Mouse (Mus musculus) adrenal gland, adult 2 months (tissue): ENCODE measurements at regions not wholly inside any gene's neighbourhood (a gene's known extent, or its start where the extent isn't known, plus 50 kb on each side); places are given as distances from the start of the nearest gene placed in this dataset.

Experiments
- DNase-seq: peaks from one replicate; pipeline ENCODE4 v3.0.0; 2021

- DNase-seq = no peak
Measured at GRCm38 (mm10) chr14:101382838-101383237, 182.7 kb upstream of the Prr30 start.

DNA sequence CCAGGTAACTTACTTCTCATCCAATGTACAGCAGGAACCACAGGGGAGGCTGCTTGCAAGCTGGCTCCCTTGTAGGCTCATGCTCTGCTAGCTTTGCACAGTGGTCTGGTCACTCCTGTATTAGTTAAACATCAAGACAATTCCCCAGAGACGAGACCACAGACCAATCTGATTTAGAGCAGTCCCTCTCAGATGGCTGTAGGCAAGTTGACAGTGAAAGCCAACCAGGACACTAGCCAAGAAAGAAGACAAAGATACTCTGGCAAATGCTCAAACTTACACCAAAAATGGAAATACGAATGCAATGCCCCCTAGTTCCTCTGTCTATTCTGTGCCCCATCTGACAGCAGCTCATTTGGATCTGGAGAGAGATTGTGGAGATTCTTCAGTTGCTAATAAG is 181.8 kb upstream of the Prr30 start:
- no peak for DNase-seq

GRCm38 (mm10) chr14:101379663-101380006 is 179.5 kb upstream of the Prr30 start:
- peak; percentile 4 for DNase-seq

DNA sequence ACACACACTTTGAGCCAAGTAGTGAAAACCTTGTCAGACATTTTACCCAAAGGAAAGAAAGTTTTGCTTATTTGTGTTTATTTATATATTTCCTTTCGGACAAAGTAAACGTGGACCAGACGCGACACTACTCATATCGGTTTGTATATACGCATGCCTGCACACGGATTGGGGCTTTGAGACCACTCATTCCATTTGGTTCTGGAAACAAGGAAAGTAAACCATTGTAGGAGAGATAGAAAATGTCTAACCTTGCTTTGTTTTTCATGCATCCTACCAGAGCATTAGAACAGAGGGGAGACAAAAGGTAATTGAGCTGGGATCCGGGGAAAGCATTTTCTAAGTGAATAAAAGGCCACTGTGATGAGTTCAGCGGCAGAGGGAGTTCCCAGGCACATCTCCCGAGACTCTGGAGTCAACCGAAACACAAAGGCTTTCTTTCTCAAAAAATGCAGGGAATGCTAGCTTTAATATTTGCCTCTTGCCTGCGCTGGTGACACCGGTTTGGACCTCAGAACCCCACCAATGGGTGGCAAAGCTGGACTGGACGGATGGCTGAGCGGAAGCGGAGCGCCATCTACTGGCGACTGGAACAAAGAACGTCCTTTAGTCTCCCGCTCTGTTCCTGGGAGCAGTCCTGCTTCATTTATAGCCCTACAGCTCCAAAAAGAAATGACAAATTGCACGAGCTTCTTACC is 179.0 kb upstream of the Prr30 start:
- DNase-seq = peak; percentile 71

- DNase-seq = no peak
Measured at GRCm38 (mm10) chr14:101378545-101378944, 178.4 kb upstream of the Prr30 start.

DNA sequence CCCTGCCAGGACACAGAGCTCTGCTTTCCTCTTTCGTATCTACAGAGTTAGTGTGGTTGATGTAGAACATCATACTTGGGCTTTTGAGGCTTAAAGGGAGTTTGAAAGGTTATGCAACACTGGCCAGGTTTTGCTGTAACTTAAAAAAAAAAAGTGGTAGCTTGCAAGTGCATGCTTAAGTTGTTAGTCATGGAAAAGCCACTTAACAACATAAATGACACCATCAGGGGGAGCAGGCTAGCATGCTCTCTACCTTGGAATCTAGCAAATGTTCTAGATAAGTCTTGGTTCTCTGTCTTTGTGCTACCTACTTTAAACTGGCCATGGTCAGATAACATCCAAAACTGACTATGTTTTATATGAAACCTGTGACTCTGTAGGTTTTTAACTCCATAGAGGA is 176.6 kb upstream of the Prr30 start:
- no peak for DNase-seq

DNA sequence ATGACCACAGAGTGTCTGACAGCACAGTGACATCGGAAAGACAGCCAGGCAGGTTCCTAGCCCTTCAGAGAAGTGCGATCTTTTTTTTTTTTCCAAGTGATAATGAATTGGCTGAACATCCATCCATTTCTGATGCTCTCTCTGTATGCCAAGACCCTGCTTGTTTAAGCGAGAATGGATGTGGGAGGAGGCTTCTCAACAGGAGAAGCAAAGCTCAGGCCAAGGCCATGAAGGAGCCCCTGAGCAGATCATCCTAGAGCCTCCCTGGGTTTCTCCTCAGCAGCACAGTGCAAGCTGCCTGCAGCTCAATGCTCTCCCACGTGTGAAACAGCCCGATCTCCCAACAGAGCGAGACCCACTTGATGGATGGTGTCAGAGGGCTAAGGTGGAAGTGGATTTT is 175.7 kb upstream of the Prr30 start:
- DNase-seq = no peak

DNA sequence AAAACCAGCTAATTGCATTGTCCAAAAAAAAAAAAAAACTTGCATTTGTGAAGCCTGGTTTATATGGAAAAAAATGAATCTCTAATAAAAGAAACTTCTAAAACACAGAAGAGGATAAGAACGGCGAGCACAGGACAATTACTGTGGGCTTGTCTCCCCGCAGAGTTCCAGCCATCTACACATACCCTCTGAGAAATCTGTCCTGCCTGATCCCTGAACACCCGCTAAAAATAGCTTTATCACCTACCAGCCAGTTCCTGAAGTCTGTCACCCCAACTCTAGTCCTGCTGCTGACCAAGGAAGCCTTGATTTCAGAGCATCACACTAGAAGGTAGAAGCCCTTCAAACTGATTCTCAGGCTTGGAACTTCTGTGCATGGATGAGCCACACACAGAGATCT is 173.7 kb upstream of the Prr30 start:
- DNase-seq = no peak

GRCm38 (mm10) chr14:101359860-101360259 is 159.7 kb upstream of the Prr30 start:
- DNase-seq = no peak

- no peak for DNase-seq
Measured at GRCm38 (mm10) chr14:101353009-101353378, 152.9 kb upstream of the Prr30 start.

- DNase-seq = no peak
Measured at GRCm38 (mm10) chr14:101352046-101353008, 152.2 kb upstream of the Prr30 start.

- DNase-seq = no peak
Measured at GRCm38 (mm10) chr14:101340331-101340730, 140.2 kb upstream of the Prr30 start.

DNA sequence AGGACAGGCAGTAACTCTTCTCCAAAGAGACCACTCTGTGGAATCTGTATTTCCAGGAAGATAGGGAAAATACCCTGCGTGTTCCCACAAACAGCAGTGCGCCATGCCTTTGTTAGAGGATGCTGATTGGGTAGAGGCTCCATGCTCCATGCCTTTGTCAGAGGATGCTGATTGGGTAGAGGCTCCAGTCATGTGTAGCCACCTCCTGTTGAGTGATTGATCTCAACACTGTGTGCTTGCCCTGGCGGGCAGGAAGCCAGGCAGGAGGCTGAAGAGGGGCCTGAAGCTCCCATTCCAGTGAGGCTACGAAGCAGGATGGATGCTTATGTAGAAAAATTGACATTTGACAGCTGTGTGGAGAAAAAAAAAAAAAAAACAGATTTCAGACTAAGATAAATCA is 131.9 kb upstream of the Prr30 start:
- DNase-seq = no peak

DNA sequence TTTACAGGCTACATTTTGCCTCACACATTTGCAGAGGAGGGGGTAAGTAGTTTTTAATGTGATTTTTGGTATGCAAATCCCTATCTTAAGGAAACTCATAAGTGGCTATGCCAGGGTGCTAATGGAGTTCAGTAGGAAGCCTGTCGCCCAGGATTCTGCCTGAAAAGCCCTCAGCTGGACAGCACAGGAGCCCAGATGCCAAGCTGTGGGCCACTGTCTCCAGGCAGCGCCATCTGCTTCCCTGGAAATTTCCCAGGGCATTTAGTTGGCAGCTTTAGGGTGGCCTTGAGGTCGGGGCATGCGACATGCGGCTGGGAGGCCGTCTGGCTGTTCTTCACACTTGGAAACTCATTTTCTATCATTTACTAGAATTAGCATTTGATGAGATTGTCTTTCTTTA is 127.3 kb upstream of the Prr30 start:
- peak; percentile 47 for DNase-seq

GRCm38 (mm10) chr14:101326477-101326941 is 126.4 kb upstream of the Prr30 start:
- no peak for DNase-seq

DNA sequence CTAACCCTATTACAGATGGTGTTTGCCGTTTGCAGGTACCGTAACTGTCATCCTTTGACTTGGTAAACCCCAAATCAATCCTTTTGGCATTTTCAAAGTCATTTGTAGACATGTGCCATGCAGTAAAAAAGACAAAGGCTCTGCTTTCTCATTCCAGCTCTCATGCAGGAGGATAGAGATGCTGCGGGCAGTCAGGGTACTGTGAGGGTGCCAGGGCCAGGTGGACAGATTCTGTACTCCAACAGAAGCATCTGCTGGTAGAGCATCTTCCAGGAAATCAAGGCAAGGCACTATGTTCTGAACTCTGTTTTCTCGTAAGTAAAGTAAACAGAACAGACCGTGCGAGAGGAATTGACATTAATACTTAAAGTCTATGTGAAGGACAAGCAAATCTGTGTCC is 123.2 kb upstream of the Prr30 start:
- DNase-seq = no peak

GRCm38 (mm10) chr14:101307920-101308319 is 107.8 kb upstream of the Prr30 start:
- no peak for DNase-seq

- DNase-seq = peak; percentile 13
Measured at GRCm38 (mm10) chr14:101304487-101305032, 104.4 kb upstream of the Prr30 start.

- no peak for DNase-seq
Measured at GRCm38 (mm10) chr14:101297841-101298240, 97.7 kb upstream of the Prr30 start.

DNA sequence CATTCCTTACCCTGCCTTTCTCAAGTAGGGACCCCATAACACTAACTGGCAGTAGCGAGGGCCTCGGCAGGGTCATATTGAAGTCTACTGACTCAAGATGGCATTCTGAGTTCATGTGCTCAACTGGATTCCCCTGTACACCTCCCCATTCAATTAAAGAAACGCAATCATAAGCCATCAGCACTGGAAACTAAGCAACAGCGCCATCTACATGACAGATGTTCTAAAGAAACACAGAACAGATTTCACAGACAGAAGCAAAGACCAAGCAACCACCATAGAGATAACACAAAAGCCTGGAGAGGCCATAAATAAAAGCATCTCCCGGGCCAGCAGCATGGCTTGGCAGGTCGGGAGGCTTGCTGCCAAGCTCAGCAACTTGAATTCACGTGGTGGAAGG is 94.6 kb upstream of the Prr30 start:
- DNase-seq = peak; percentile 47

DNA sequence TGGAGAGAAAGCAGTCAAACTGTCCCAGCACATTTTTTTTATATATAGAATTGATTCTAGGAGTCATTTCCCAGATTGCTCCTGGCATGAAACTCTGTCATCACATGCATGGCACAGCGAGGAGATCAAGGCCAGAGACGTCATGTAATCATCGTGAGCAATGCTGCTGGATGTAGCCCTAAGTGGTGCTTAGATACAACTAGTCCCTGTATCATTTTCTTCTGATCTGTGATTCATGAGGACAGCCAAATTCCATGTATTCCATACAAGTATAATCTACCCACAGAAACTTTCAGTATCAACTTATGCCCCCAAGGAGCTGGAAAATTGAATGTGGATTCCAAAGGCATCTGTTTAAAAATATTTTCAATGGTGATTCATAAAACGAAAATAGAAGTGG is 87.6 kb upstream of the Prr30 start:
- peak; percentile 30 for DNase-seq

DNA sequence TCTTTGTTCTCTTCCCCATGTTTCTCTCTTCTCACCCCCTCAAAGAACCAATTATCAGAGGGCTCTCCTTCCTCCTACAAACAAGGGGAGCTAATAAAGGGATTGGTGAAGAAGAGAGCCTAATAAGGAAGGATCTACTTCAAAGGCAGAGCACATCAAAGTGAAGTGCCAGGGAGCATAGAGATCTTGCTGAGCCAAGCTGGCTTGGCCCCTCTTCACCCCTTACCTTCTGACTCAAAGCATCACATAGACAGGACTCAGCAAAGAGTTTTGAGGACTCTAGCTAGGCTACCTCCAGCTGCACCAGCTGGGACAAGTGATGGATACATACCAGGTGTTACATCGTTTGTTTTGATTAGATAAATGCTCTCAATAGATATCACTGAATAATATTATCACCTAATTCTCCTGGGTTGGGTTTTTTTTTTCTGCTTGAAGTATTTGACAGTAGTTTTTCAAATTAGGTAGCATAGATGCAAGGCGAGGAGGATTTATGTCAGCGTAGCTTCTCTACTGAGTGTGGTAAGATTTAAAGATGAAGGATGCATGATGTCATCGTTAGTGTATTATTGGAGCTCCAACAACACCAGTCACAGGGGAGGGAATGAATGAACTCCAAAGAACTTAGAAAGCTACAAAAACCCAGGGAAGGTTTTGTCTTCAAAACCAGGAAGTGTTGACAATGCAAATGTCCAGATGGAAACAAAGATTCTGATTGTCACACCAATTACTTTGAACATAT is 69.1 kb upstream of the Prr30 start:
- no peak for DNase-seq
